Mouse (Mus musculus) limb, embryonic 14.5 days (tissue): ENCODE data around the gene Tm4sf1. TPM values are rescaled to one million over a fixed set of nuclear protein-coding genes. Genes with fewer than 3 reads are reported as not detected.

Experiments used
- ATAC-seq: fragments of 200-750 bp; cut with Nextera tagmentation; 2 replicates; pipeline ENCODE4 v1.8.0; 2017; ENCODE audit warnings: low read depth, moderate number of reproducible peaks, moderate TSS enrichment; ENCODE audit not compliant: low FRiP score
- DNase-seq: peaks from one replicate; pipeline ENCODE4 v3.0.0-alpha.2; 2015; ENCODE audit warnings: low spot score
- H3K27ac ChIP-seq: fragments of 300-500 bp; sonication (generic); replicated peaks from 2 replicates; pipeline ENCODE4 v1.5.1; 2014; ENCODE audit warnings: low read depth, mild to moderate bottlenecking, low read length, moderate library complexity, mixed read lengths
- H3K27me3 ChIP-seq: fragments of 300-500 bp; sonication (generic); 2 replicates; pipeline ENCODE4 v1.6.1; 2014; ENCODE audit warnings: low read length, mixed read lengths; ENCODE audit not compliant: control insufficient read depth, insufficient read depth
- H3K36me3 ChIP-seq: fragments of 300-500 bp; sonication (generic); 2 replicates; pipeline ENCODE4 v1.6.1; 2014; ENCODE audit warnings: mild to moderate bottlenecking, low read length, moderate library complexity, mixed read lengths; ENCODE audit not compliant: control insufficient read depth, insufficient read depth
- H3K4me1 ChIP-seq: fragments of 300-500 bp; sonication (generic); 2 replicates; pipeline ENCODE4 v1.6.1; 2014; ENCODE audit warnings: antibody characterized with exemption, low read length, mixed read lengths; ENCODE audit not compliant: control insufficient read depth, insufficient read depth
- H3K4me2 ChIP-seq: fragments of 300-500 bp; sonication (generic); replicated peaks from 2 replicates; pipeline ENCODE4 v1.6.1; 2014; ENCODE audit warnings: low read depth, mild to moderate bottlenecking, low read length, moderate library complexity; ENCODE audit not compliant: severe bottlenecking
- H3K4me3 ChIP-seq: fragments of 300-500 bp; sonication (generic); replicated peaks from 2 replicates; pipeline ENCODE4 v1.5.1; 2014; ENCODE audit warnings: low read length
- H3K9ac ChIP-seq: fragments of 300-500 bp; sonication (generic); 2 replicates; pipeline ENCODE4 v1.6.1; 2014; ENCODE audit warnings: mild to moderate bottlenecking, low read depth, low read length, moderate library complexity; ENCODE audit not compliant: severe bottlenecking
- H3K9me3 ChIP-seq: fragments of 300-500 bp; sonication (generic); 2 replicates; pipeline ENCODE4 v1.6.1; 2016; ENCODE audit warnings: low read length; ENCODE audit not compliant: control insufficient read depth
- POLR2A ChIP-seq: fragments of 200-500 bp; IDR thresholded peaks from 2 replicates; pipeline ENCODE4 v1.8.0; 2012; ENCODE audit warnings: inconsistent platforms, mild to moderate bottlenecking, moderate library complexity, borderline replicate concordance; ENCODE audit not compliant: insufficient read depth, insufficient read length; ENCODE audit errors: extremely low read depth
- WGBS: fragments of 180-500 bp; shearing (Covaris S2); extraction: QIAGEN DNeasy Blood & Tissue Kit; methylation state at CpG from one replicate; pipeline ENCODE4 v1.1.7; 2014; 5-methylcytosine and 5-hydroxymethylcytosine counted together
- polyA plus RNA-seq, 2 experiments: library from polyadenylated mRNA; depleted of rRNA in 1 of 2; stranded (reverse) in 1 of 2; unstranded in 1 of 2; fragments of >200 nt; fragmentation: Nextera tagmentation in 1 of 2; extraction: Ambion mirVana in 1 of 2; gene quantifications; 2 replicates each; pipeline versions ENCODE4 v1.2.1 to v1.2.3; 2012 to 2014

Gene Tm4sf1
- polyA plus RNA-seq (2012; rRNA removed) (57.8 and 66.8 TPM in 2 replicates), polyA plus RNA-seq (2014; fragmentation: Nextera tagmentation; extraction: Ambion mirVana) (96.0 and 98.4 TPM in 2 replicates)

GRCm38 (mm10) chr3:57301921-57302539 lies at the start of gene Tm4sf1:
TSS of gene Tm4sf1 (minus strand) at chr3:57301988.
- no peak within 1 kb of the TSS for H3K4me3 ChIP-seq
- H3K9me3 ChIP-seq, result no peaks in the 10 kb centered on the region
- DNase-seq (no peak), ATAC-seq (0 out of 2 replicates have a peak, but pooled peaks have one; percentile 23)
- TF ChIP-seq POLR2A, result no peak
- peaks cover 10% of the 10 kb centered on the region; the same call in 1 of the 2 replicates for H3K4me1 ChIP-seq
- no peak within 1 kb of the TSS for H3K4me2 ChIP-seq
- H3K27me3 ChIP-seq, result no peaks in the 10 kb centered on the region
- H3K27ac ChIP-seq, result peak within 1 kb of the TSS; percentile 2; the same call in 1 of the 2 replicates
- no peak within 1 kb of the TSS for H3K9ac ChIP-seq
- no peaks in the 10 kb centered on the region for H3K36me3 ChIP-seq
- 62% methylated on average over 2 of the region's 2 CpGs for WGBS

- Histone ChIP-seq H3K4me1 (no peaks in the 10 kb centered on the region), H3K4me3 (no peak overlapping the region), H3K9ac (no peak overlapping the region), H3K9me3 (no peaks in the 10 kb centered on the region), H3K36me3 (no peaks in the 10 kb centered on the region), H3K27ac (no peak overlapping the region), H3K27me3 (no peaks in the 10 kb centered on the region), H3K4me2 (no peak overlapping the region)
- no peak for DNase-seq
- 76% methylated on average over 5 of the region's 5 CpGs for WGBS
- ATAC-seq, result no peak
- no peak for TF ChIP-seq POLR2A
Observed at GRCm38 (mm10) chr3:57344811-57345210, 43.0 kb upstream of the Tm4sf1 start.

- Histone ChIP-seq H3K4me1 (no peaks in the 10 kb centered on the region), H3K4me2 (no peak overlapping the region), H3K9me3 (no peaks in the 10 kb centered on the region), H3K9ac (no peak overlapping the region), H3K27ac (no peak overlapping the region), H3K27me3 (no peaks in the 10 kb centered on the region), H3K4me3 (no peak overlapping the region), H3K36me3 (no peaks in the 10 kb centered on the region)
- ATAC-seq (no peak), DNase-seq (no peak)
- WGBS, result 81% methylated on average over 11 of the region's 11 CpGs
- no peak for TF ChIP-seq POLR2A
Observed at GRCm38 (mm10) chr3:57343837-57344607, 42.2 kb upstream of the Tm4sf1 start.

- Histone ChIP-seq H3K9ac (no peak overlapping the region), H3K27ac (no peak overlapping the region), H3K4me2 (no peak overlapping the region), H3K36me3 (no peaks in the 10 kb centered on the region), H3K9me3 (no peaks in the 10 kb centered on the region), H3K27me3 (no peaks in the 10 kb centered on the region), H3K4me1 (no peaks in the 10 kb centered on the region), H3K4me3 (no peak overlapping the region)
- WGBS, result 89% methylated on average over 4 of the region's 4 CpGs
- DNase-seq (no peak), ATAC-seq (no peak)
- TF ChIP-seq POLR2A, result no peak
Observed at GRCm38 (mm10) chr3:57342976-57343375, 41.2 kb upstream of the Tm4sf1 start.

GRCm38 (mm10) chr3:57341321-57341720 lies 39.5 kb upstream of the Tm4sf1 start:
- no peaks in the 10 kb centered on the region for H3K27me3 ChIP-seq
- DNase-seq (no peak), ATAC-seq (no peak)
- H3K4me1 ChIP-seq, result no peaks in the 10 kb centered on the region
- WGBS, result 79% methylated on average over 3 of the region's 3 CpGs
- no peaks in the 10 kb centered on the region for H3K36me3 ChIP-seq
- no peak overlapping the region for H3K4me2 ChIP-seq
- TF ChIP-seq POLR2A, result no peak
- no peak overlapping the region for H3K4me3 ChIP-seq
- H3K9ac ChIP-seq, result no peak overlapping the region
- no peak overlapping the region for H3K27ac ChIP-seq
- no peaks in the 10 kb centered on the region for H3K9me3 ChIP-seq
